Mouse (Mus musculus) v-Abl transformed pro-B cells (cell line): ENCODE results near the gene Cd99l2.

Experiments used
- in situ Hi-C, 2 experiments: fragments of 400-800 bp; cut with MboI; formaldehyde crosslinking; loops; one replicate each; pipeline ENCODE4 v1.15.1; 2025; ENCODE audit not compliant: unreplicated experiment in 2 of 2

The Cd99l2 gene

GRCm38 (mm10) chrX:71378435-71378834 lies 114.2 kb downstream of the Cd99l2 start:
- in situ Hi-C loops: loop anchor here in 1 of 2 experiments (25.0 kb wide), 1 partner anchor 1016 kb away; the partner anchor contains the start of gene Ids

- in situ Hi-C loops: loop anchor here in 1 of 2 experiments (25.0 kb wide), 1 partner anchor 1014 kb away; the partner anchor contains the start of gene Ids
Observed at GRCm38 (mm10) chrX:71376781-71377180, 115.9 kb downstream of the Cd99l2 start.
